Mouse (Mus musculus): Measurements from ENCODE around the gene Unc79.
A peak's percentile ranks its signal among the peaks of the same experiment; 100 is the strongest.

Unc79 gene

DNA sequence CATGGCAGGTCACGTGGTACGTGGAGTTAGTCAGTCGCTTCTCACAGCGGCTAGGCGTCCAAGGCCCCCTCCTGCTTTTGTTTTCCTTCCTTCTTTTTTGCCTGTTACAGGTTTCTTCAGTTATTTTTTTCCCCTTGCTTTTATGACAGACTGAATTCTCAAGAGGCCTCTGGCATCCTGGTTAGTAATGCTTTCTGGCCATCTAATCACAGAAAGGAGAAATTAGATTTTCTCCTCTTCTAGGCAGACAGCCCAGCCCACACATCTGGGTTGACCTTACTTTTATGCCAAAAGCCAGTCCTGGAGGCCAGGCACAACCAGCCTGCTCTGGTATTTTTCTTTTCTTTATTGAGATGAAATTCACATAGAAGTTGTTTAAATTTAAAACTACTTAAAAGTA lies 94.1 kb downstream of the Unc79 start:
- DNase-seq: no peak

GRCm38 (mm10) chr12:103044422-103044821 lies 95.8 kb downstream of the Unc79 start:
- DNase-seq: no peak

DNA sequence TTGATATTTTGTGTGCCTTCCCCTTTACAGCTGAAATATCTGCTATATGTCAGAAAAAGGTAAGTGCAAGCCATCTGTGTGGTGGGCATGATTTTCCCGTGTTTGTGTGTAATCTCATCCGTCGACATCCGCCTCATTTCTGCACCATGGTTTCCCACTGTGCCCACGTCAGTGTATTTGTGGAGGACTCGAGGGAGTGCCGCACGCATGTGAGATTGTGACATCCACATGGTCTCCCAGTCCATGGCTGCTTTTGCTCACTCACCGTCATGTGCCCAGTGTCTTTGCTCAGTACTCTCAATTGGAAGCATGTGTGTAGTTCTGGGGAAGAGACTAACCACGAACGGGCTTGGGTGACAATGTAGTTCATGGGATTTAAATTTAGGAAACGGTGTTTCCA lies 101.2 kb downstream of the Unc79 start:
- DNase-seq: no peak

- no peak for DNase-seq
Measured at GRCm38 (mm10) chr12:103059321-103060053, 110.8 kb downstream of the Unc79 start.

GRCm38 (mm10) chr12:103060791-103061190 lies 112.1 kb downstream of the Unc79 start:
- no peak for DNase-seq

- DNase-seq: no peak
Measured at GRCm38 (mm10) chr12:103062133-103062532, 113.5 kb downstream of the Unc79 start.

DNA sequence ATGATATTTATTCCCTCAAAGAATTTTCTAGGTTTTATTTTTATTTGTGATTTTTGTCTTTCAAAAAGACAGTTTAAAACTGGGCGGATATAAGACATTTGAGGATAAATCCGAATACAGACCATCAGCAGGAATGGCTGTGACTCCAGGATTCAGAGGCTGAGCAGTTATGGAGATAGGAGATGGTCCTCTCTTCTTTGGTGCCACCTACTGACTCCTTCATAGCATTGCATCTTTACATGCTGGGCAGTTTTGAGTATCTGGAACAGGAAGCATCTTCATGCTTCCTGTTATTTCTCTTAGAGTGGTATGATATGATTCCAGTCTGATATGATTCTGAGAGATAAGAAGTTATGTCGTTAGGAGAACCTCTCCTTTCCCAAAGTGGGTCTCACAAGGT lies 116.3 kb downstream of the Unc79 start:
- peak; percentile 66 for DNase-seq

GRCm38 (mm10) chr12:103068161-103068560 lies 119.5 kb downstream of the Unc79 start:
- no peak for DNase-seq

- DNase-seq: no peak
Measured at GRCm38 (mm10) chr12:103069565-103069964, 120.9 kb downstream of the Unc79 start.

DNA sequence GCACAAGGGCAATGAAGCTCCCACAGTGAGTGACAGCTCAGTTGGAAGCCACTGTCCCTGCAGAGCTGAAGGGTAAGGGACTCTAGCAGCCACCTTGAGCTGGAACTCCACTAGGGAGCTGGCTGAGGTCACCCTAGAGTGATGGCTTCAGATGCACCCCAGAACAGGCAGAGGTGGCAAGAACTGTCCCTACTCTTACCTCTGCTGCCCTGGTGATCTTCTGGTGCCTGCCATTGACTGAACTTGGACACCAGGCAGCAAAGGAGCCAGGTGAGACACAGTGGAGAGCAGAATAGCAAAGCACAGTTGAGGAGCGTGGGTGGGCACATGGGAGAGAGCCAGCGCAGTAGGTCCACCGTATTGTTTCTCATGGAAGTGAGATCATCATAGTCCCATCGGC lies 125.3 kb downstream of the Unc79 start:
- DNase-seq: no peak

- no peak for DNase-seq
Measured at GRCm38 (mm10) chr12:103078751-103079150, 130.1 kb downstream of the Unc79 start.

DNA sequence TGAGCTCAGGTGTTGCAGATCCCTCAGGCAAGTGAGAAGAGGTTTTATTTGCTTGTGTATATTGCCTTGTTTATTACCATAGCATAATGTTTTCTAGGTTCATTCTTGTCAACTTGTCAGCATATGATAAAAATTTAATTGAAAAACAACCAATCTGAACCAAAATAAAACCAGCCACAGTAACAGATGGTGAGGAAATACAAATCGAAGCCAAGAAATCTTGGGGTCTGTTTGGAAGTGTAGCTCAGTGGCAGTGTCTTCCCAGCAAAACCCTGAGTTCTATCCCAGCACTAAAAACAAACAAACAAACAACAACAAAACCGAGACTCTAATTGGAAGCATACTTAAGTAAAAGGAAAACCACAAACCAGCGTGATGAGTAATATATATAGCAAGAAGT lies 131.4 kb downstream of the Unc79 start:
- DNase-seq: no peak

DNA sequence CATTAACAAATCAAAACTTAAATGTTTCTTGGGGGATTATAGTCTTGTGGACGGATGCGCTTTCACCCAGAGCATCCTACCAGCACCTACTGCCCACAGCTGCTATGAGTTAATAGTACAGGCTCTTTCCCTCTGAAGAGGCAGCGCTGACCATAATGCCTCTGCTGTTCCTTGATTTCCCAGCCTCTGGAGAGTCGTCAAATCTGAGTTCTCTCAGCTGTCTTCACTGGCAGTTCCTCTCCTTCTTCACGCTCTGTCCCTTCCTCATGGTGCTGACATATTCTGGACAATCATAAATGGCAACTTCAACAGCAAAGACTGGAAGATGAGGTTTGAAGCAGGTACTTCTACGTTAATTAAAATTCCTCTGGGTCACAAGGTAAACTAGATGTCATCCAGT lies 143.2 kb downstream of the Unc79 start:
- no peak for DNase-seq

- no peak for DNase-seq
Measured at GRCm38 (mm10) chr12:103095160-103095559, 146.5 kb downstream of the Unc79 start.

DNA sequence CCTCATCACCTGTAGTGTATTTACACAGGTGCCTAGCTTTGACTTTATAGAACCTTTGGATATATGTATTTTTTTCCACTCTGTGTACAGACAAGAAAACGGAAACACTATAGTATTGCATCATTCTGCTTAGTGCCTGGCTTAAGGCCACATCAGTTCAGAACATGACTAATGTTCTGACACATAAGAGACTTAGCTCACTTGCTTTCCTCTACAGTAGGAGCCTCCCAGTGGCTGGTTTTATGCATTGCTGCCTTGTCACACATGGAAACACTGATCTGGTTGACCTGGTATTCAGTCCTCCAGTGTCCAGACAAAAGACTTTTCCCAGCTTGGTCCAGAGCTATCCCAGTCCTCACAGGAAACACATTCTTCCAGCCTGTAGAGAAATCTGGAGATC lies 150.5 kb downstream of the Unc79 start:
- DNase-seq: no peak

DNA sequence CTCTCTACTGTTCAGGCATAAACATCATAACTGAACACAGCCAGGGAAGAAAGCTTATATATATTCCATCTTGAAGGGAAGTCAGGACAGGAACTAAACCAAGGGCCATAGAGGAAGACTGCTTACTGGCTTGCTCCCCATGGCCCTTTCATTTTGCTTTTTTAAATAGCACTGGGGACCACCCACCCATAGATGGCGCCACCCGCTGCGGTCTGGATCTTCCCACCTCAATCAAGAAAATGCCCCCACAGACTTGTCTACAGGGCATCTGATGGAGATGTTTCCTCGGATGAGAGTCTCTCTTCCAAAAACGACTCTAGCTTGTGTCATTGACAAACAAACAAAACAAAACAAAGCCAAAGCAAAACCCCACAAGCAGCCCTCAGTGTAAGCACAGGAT lies 151.4 kb downstream of the Unc79 start:
- DNase-seq: no peak

GRCm38 (mm10) chr12:103103041-103103440 lies 154.4 kb downstream of the Unc79 start:
- no peak for DNase-seq

DNA sequence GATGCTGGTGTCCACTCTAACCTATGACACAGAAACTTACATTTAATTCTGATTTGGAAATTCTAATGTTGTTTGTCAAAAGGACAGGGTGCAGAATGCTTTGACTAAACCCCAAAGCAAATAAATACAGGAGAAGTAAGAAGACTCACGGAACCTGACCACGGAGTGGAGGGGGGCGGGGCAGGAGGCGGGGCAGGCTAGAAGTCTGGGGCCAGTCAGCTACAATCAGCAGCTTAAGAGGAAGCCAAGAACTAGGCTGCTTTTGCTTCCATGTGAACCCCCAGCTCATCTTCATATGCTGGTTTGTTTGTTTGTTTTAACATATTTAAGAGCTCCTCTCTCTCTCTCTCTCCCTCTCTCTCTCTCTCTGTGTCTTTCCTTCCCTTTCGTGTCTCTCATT lies 154.9 kb downstream of the Unc79 start:
- DNase-seq: no peak

GRCm38 (mm10) chr12:103109301-103109700 lies 160.6 kb downstream of the Unc79 start:
- no peak for DNase-seq

- DNase-seq: no peak
Measured at GRCm38 (mm10) chr12:103116639-103117038, 168.0 kb downstream of the Unc79 start.

DNA sequence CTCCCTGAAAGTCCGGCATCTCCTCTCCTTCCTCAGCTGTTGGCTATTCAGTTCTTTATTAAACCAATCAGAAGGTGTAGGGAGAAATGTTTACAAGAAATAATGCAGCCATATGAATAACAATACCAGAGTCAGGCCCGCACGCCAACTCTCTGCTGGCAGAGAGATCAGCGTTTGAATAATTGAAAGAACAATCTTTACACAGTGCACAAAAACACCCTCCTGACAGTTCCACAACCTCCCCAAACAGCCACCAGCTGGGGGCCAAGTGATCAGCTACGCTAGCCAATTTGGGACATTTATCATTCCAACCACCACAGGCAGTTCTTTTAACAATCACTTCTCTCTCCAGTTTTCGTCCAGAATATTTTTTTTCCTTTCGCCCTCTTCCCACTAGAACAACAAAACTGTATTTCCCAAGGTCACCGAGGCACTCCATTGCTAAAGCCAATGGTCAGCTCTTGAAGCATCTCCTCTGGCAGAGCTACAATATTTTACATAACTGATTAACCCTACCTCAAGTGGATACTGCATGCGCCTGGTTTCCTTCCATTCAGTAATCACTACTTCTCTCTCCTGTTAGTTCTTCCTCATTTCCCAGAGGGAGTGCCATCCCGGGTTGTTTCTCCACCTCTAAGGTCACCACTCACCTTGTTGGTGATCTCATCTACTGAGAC lies 169.0 kb downstream of the Unc79 start:
- no peak for DNase-seq

DNA sequence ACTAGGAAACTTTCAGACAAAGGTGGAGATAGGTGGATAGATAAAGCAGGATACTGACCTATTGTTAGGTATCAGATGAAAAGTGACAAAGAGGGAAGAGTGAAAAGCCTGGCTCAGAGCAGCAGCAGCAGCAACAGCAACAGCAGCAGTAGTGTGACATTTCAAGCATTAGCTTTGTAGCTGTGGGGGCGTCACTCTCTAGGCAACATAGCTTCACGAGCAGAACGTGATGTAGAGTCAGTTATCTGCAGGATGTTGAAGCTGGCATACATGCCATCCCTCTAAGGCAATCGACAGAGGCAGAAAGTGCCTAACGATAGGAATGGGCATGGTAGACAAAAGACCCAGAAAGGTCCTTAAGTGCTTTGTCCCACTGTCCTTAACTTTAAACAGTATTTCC lies 173.3 kb downstream of the Unc79 start:
- DNase-seq: no peak

GRCm38 (mm10) chr12:103123861-103124260 lies 175.2 kb downstream of the Unc79 start:
- no peak for DNase-seq

- DNase-seq: no peak
Measured at GRCm38 (mm10) chr12:103128914-103129313, 180.3 kb downstream of the Unc79 start.
